Mouse (Mus musculus) heart, adult 2 months (tissue): ENCODE results near the gene Ddx11.

Experiments used
- CTCF ChIP-seq: fragments of 200-600 bp; IDR thresholded peaks from 2 replicates; pipeline ENCODE4 v1.8.1; 2022; ENCODE audit warnings: antibody characterized with exemption, mild to moderate bottlenecking, moderate library complexity
- EP300 ChIP-seq: fragments of 200-500 bp; IDR thresholded peaks from 2 replicates; pipeline ENCODE4 v1.6.1; 2011; ENCODE audit warnings: low read depth, low read length, control low read depth; ENCODE audit not compliant: insufficient read depth
- POLR2A ChIP-seq: fragments of 200-500 bp; IDR thresholded peaks from 2 replicates; pipeline ENCODE4 v1.6.1; 2011; ENCODE audit warnings: mild to moderate bottlenecking, low read depth, low read length, control low read depth; ENCODE audit not compliant: insufficient read depth

DNA sequence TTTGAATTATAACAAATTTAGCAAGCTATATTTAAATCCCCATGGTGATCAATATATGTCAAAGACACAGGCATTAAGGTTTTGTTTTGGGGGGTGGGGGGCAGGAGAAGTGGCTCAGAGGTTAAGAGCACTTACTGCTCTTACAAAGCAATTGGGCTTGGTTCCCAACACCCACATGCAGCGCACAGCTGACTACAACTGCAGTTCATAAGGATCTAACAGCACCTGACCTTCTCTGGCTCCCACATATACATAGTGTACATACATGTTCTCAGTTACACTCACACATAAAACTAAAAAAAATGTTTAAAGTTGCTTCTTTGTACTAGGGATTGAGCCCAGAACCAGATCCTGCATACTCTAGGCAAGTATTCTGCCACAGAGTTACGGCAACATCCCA lies 31.9 kb upstream of the Ddx11 start:
- TF ChIP-seq CTCF: no peak
- TF ChIP-seq POLR2A: no peak
- no peak for TF ChIP-seq EP300
